Mouse (Mus musculus): ENCODE data around the gene Elovl5. TPM values are rescaled to one million over a fixed set of nuclear protein-coding genes. Genes with fewer than 3 reads are reported as not detected.

Elovl5 gene
- polyA plus RNA-seq, 2 experiments = 59.1 to 72.7 TPM

- H3K9ac ChIP-seq (ENCODE audit: low read depth, low read length, severe bottlenecking) = no peak overlapping the region
- DNase-seq (ENCODE audit: low spot score) = no peak
- WGBS = 55% methylated on average over 5 of the region's 5 CpGs
- TF ChIP-seq POLR2A (IDR thresholded peaks at IDR 0.05; ENCODE audit: borderline replicate concordance, extremely low read depth, insufficient read depth, insufficient read length) = no peak
- H3K27ac ChIP-seq (replicated peaks; ENCODE audit: low read depth, low read length) = no peak overlapping the region
- H3K4me1 ChIP-seq (ENCODE audit: control insufficient read depth, insufficient read depth, low read length) = peaks cover 32% of the 10 kb centered on the region
- ATAC-seq (ENCODE audit: low FRiP score, low read depth) = no peak
- no peaks in the 10 kb centered on the region for H3K9me3 ChIP-seq (ENCODE audit: control insufficient read depth, low read length)
- H3K4me3 ChIP-seq (replicated peaks; ENCODE audit: low read length) = no peak overlapping the region
- no peaks in the 10 kb centered on the region for H3K27me3 ChIP-seq (ENCODE audit: control insufficient read depth, insufficient read depth, low read length)
- no peak overlapping the region for H3K4me2 ChIP-seq (replicated peaks; ENCODE audit: low read depth, low read length, severe bottlenecking)
- H3K36me3 ChIP-seq (ENCODE audit: control insufficient read depth, insufficient read depth, low read length) = no peaks in the 10 kb centered on the region
Observed at GRCm38 (mm10) chr9:77929296-77929695, 12.1 kb downstream of the Elovl5 start.

GRCm38 (mm10) chr9:77930036-77930859 lies 13.1 kb downstream of the Elovl5 start:
- H3K27ac ChIP-seq (replicated peaks; ENCODE audit: low read depth, low read length) = no peak overlapping the region
- H3K4me2 ChIP-seq (replicated peaks; ENCODE audit: low read depth, low read length, severe bottlenecking) = no peak overlapping the region
- ATAC-seq (ENCODE audit: low FRiP score, low read depth) = no peak
- no peak for DNase-seq (ENCODE audit: low spot score)
- no peak for TF ChIP-seq POLR2A (IDR thresholded peaks at IDR 0.05; ENCODE audit: borderline replicate concordance, extremely low read depth, insufficient read depth, insufficient read length)
- H3K9ac ChIP-seq (ENCODE audit: low read depth, low read length, severe bottlenecking) = no peak overlapping the region
- whole genome bisulfite sequencing = 54% methylated on average over 10 of the region's 10 CpGs
- no peak overlapping the region for H3K4me3 ChIP-seq (replicated peaks; ENCODE audit: low read length)
- H3K27me3 ChIP-seq (ENCODE audit: control insufficient read depth, insufficient read depth, low read length) = no peaks in the 10 kb centered on the region
- no peaks in the 10 kb centered on the region for H3K36me3 ChIP-seq (ENCODE audit: control insufficient read depth, insufficient read depth, low read length)
- H3K9me3 ChIP-seq (ENCODE audit: control insufficient read depth, low read length) = no peaks in the 10 kb centered on the region
- H3K4me1 ChIP-seq (ENCODE audit: control insufficient read depth, insufficient read depth, low read length) = peaks cover 28% of the 10 kb centered on the region

- Histone ChIP-seq H3K9me3 (ENCODE audit: control insufficient read depth, low read length) (no peaks in the 10 kb centered on the region), H3K4me2 (replicated peaks; ENCODE audit: low read depth, low read length, severe bottlenecking) (no peak overlapping the region), H3K9ac (ENCODE audit: low read depth, low read length, severe bottlenecking) (no peak overlapping the region), H3K36me3 (ENCODE audit: control insufficient read depth, insufficient read depth, low read length) (no peaks in the 10 kb centered on the region), H3K27me3 (ENCODE audit: control insufficient read depth, insufficient read depth, low read length) (no peaks in the 10 kb centered on the region), H3K4me1 (ENCODE audit: control insufficient read depth, insufficient read depth, low read length) (peaks cover 28% of the 10 kb centered on the region), H3K4me3 (replicated peaks; ENCODE audit: low read length) (no peak overlapping the region), H3K27ac (replicated peaks; ENCODE audit: low read depth, low read length) (no peak overlapping the region)
- WGBS = 50% methylated on average over 4 of the region's 4 CpGs
- TF ChIP-seq POLR2A (IDR thresholded peaks at IDR 0.05; ENCODE audit: borderline replicate concordance, extremely low read depth, insufficient read depth, insufficient read length) = no peak
- DNase-seq (ENCODE audit: low spot score) = no peak
- no peak for ATAC-seq (ENCODE audit: low FRiP score, low read depth)
Observed at GRCm38 (mm10) chr9:77930860-77931184, 13.7 kb downstream of the Elovl5 start.

GRCm38 (mm10) chr9:77931740-77932139 lies 14.6 kb downstream of the Elovl5 start:
- WGBS = 86% methylated on average over 5 of the region's 5 CpGs
- Histone ChIP-seq H3K4me1 (ENCODE audit: control insufficient read depth, insufficient read depth, low read length) (peaks cover 25% of the 10 kb centered on the region), H3K36me3 (ENCODE audit: control insufficient read depth, insufficient read depth, low read length) (no peaks in the 10 kb centered on the region), H3K4me2 (replicated peaks; ENCODE audit: low read depth, low read length, severe bottlenecking) (no peak overlapping the region), H3K9ac (ENCODE audit: low read depth, low read length, severe bottlenecking) (no peak overlapping the region), H3K27me3 (ENCODE audit: control insufficient read depth, insufficient read depth, low read length) (no peaks in the 10 kb centered on the region), H3K9me3 (ENCODE audit: control insufficient read depth, low read length) (no peaks in the 10 kb centered on the region), H3K27ac (replicated peaks; ENCODE audit: low read depth, low read length) (no peak overlapping the region), H3K4me3 (replicated peaks; ENCODE audit: low read length) (no peak overlapping the region)
- no peak for DNase-seq (ENCODE audit: low spot score)
- no peak for TF ChIP-seq POLR2A (IDR thresholded peaks at IDR 0.05; ENCODE audit: borderline replicate concordance, extremely low read depth, insufficient read depth, insufficient read length)
- ATAC-seq (ENCODE audit: low FRiP score, low read depth) = no peak

- 65% methylated on average over 10 of the region's 10 CpGs for WGBS
- ATAC-seq (ENCODE audit: low FRiP score, low read depth) = no peak
Observed at GRCm38 (mm10) chr9:77935818-77936611, 18.9 kb downstream of the Elovl5 start.

More at GRCm38 (mm10) chr9:77935818-77936611, 18.9 kb downstream of the Elovl5 start:
- no peaks in the 10 kb centered on the region for H3K9me3 ChIP-seq (ENCODE audit: control insufficient read depth, low read length)
- H3K9ac ChIP-seq (ENCODE audit: low read depth, low read length, severe bottlenecking) = no peak overlapping the region
- no peak overlapping the region for H3K4me2 ChIP-seq (replicated peaks; ENCODE audit: low read depth, low read length, severe bottlenecking)
- no peak for DNase-seq (ENCODE audit: low spot score)
- H3K27ac ChIP-seq (replicated peaks; ENCODE audit: low read depth, low read length) = no peak overlapping the region
- peaks cover 31% of the 10 kb centered on the region for H3K4me1 ChIP-seq (ENCODE audit: control insufficient read depth, insufficient read depth, low read length)
- no peaks in the 10 kb centered on the region for H3K27me3 ChIP-seq (ENCODE audit: control insufficient read depth, insufficient read depth, low read length)
- TF ChIP-seq POLR2A (IDR thresholded peaks at IDR 0.05; ENCODE audit: borderline replicate concordance, extremely low read depth, insufficient read depth, insufficient read length) = no peak
- H3K4me3 ChIP-seq (replicated peaks; ENCODE audit: low read length) = no peak overlapping the region
- H3K36me3 ChIP-seq (ENCODE audit: control insufficient read depth, insufficient read depth, low read length) = no peaks in the 10 kb centered on the region
